Mouse (Mus musculus) adrenal gland, adult 10 weeks (tissue): ENCODE results near the gene Zcchc10. TPM values are rescaled to one million over a fixed set of nuclear protein-coding genes. Genes with fewer than 3 reads are reported as not detected.

ENCODE experiments used
- polyA plus RNA-seq: library from polyadenylated mRNA; stranded (reverse); fragments of 350-450 nt; fragmentation: Illumina TruSeq; extraction: RNeasy Lipid Tissue Mini Kit (QIAGEN cat#74804); gene quantifications from one replicate; pipeline ENCODE4 v1.2.3, GENCODE M21; 2014; ENCODE audit warnings: low read depth, low replicate concordance

Gene Zcchc10
- 42.9 TPM for polyA plus RNA-seq

DNA sequence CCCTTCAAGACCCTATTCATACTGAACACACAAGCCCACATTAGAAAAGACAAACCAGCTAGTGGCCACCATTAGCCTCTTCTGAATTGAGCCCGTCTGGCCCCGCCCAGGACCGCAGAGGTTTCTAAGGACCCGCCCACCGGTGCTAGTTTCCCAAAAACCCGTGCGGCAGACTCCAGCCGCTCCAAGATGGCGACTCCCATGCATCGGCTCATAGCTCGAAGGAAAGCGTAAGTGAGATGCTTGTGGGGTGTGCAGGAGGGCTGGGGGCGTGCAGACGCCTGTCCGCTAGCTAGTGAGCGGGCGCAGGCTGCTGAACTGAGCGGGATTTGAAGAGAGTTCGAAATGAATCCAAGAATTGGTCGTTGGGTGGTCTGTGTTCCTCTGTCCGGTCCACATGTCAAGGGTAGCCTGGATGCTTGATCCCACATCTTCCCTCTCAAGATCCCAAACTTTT is at the start of gene Zcchc10:
TSS of gene Zcchc10 (plus strand) at position 168 of the 457 bp plus-strand sequence.

DNA sequence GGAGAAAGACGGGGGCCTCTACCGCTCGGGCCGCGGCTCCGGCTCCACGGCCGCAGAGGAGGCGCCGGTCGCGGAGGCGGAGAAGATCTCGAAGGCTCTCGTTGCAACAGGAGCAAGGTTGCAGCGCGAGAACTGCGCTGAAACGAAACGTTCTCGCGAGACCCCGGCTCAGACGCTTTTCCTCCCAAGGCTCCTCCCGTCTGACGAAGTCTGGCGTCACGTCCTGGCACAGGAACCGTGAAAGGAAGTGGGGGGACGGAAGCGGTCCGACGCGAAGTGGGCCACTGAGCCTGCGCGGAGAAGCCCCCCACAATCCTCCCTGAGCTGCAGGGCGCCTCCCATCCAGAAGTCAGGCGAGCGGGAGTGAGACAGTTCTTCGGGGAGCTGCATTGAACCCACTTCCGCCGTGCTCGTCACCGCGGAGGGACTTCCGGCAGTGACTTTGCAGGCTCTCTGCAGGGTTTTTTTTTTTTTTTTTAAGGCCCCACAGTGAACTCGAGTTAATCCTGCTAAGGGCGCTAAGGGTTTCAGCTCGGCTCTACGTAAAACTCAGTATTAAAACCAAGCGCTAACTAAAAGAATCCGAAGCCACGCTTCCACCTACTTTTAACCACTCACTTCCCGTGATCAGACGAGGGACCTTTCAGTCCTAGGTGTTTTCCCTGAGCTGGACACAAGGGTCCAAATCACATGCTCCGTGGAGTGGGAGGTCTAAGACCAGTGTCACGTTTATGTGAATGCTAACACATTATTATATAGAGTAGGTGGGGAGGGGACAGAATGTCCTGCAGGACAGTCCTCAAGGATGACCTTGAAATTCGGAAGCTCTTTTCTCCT is 23.9 kb upstream of the Zcchc10 start, which contains the start of gene Hspa4:
TSS of gene Hspa4 (minus strand) at position 128 of the 837 bp plus-strand sequence.

DNA sequence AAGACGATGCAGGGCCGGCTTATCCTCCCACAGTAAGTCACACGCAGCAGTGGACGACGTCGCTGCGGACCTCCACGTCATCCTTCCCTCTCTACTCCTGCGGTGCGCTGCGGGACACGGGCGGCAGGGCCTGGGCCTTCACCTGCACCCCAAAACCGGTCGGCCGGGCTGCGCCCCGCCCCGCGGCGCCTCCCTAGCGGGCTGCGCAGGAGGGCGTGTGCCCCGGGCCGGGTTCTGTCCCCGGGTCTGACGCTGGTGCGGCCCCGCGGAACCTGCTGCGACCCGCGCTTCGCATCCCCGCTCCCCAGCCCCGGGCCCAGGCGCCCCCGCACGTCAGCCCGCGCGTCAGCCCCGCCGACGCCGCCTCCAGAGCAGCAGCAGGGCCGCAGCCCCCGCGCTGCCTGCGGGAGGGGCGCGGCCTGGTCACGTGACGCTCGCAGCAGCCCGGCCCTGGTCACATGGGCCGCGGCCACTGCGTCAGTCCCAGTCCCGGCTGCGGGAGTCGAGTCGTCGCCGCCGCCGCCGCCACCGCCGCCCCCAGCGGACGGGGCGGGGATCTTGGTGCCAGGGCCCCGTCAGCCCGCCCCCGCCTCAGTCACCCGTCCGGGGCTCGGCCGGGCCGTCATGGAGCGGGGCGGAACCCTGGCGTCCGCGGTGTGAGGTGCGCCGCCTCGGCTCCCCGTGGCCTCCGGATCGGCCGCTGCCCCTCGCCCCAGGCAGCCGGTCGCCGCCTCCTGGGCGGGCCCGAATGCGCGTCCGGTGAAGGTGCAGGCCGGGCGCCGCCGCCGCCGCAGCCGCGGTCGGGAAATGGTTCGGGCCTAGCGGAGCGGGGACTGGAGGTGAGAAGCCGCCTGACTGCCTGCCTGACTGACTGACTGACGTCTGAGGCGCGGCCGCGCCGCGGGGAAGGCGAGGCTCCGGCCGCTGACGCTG is 26.1 kb downstream of the Zcchc10 start, which contains the start of gene Aff4:
TSS of gene Aff4 (plus strand) at position 543 of the 933 bp plus-strand sequence.

Other genes starting within 250 kb of the Zcchc10 start
- 777 TPM for gene Hspa4, start 24.2 kb upstream of the Zcchc10 start, polyA plus RNA-seq
- 337 TPM for gene Aff4, start 26.2 kb downstream of the Zcchc10 start, polyA plus RNA-seq
- gene Leap2, start 98.5 kb downstream of the Zcchc10 start, polyA plus RNA-seq = not detected
- gene Uqcrq, start 106.2 kb downstream of the Zcchc10 start, polyA plus RNA-seq = 55.0 TPM
- not detected for gene Gdf9, start 106.3 kb downstream of the Zcchc10 start, polyA plus RNA-seq
- gene Gm10447, start 132.4 kb downstream of the Zcchc10 start, polyA plus RNA-seq = not detected
- gene Shroom1, start 132.5 kb downstream of the Zcchc10 start, polyA plus RNA-seq = 0.29 TPM
- not detected for gene Gm9837, start 145.8 kb downstream of the Zcchc10 start, polyA plus RNA-seq
- not detected for gene Gm9945, start 155.5 kb downstream of the Zcchc10 start, polyA plus RNA-seq
- 0.64 TPM for gene Sowaha, start 155.6 kb downstream of the Zcchc10 start, polyA plus RNA-seq
- 32.0 TPM for gene Sept8, start 194.6 kb downstream of the Zcchc10 start, polyA plus RNA-seq
- gene Kif3a, start 242.7 kb downstream of the Zcchc10 start, polyA plus RNA-seq = 41.5 TPM